Mouse (Mus musculus): ENCODE data around the gene Gng7. TPM values are rescaled to one million over a fixed set of nuclear protein-coding genes. Genes with fewer than 3 reads are reported as not detected.

Gng7 gene
- polyA plus RNA-seq, 1 experiment from 2014 or later, result 5.7 TPM

DNA sequence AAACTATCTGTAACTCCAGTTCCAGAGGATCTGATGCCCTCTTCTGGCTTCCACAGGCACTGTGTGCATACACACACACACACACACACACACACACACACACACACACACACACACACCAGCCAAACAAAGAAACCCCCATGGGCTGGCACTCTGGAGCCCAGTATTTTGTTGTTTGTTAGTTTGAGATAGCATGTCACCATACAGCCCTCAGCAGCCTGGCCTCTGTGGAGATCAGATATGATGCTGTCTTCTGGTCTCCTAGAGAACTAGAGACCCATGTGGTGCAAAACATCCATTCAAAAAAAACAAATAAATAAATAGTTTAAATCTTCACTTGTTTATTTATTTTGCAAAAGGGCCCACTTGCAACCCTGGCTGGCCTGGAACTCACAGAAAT lies 13.5 kb upstream of the Gng7 start:
- H3K4me2 ChIP-seq (ENCODE audit: low read depth, low read length), result no peak overlapping the region
- peaks cover 17% of the 10 kb centered on the region for H3K36me3 ChIP-seq (ENCODE audit: control insufficient read depth, insufficient read depth, low read length)
- H3K9ac ChIP-seq (ENCODE audit: low read length), result no peak overlapping the region
- H3K27ac ChIP-seq (ENCODE audit: low read length), result no peak overlapping the region
- peaks cover 20% of the 10 kb centered on the region for H3K27me3 ChIP-seq (ENCODE audit: control insufficient read depth, insufficient read depth, low read depth, low read length)
- H3K4me3 ChIP-seq (ENCODE audit: low read length), result no peak overlapping the region
- H3K9me3 ChIP-seq (ENCODE audit: control insufficient read depth, low read length), result no peaks in the 10 kb centered on the region
- ATAC-seq (ENCODE audit: low read depth), result no peak
- H3K4me1 ChIP-seq (replicated peaks; ENCODE audit: control insufficient read depth, insufficient read depth, low read length), result no peaks in the 10 kb centered on the region

DNA sequence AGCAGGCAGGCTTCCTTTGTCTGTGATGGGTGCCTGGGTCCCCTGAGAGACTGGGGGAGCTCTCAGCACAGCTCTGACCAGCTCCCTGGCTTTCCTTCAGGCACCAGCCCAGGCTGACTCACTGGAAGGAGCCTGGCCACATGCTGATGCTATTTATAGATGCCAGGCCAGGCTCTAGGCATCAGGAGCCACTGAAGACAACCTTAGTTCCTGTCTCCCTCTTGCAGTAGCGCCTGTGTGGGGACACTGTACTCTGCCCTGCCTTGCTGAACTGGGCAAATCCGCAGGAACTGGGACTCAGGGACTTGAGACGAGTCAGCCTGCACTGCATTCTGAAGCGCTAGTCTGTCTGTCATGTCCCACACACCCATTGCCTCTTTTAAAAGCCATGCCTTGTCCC lies 12.6 kb upstream of the Gng7 start:
- Histone ChIP-seq H3K4me1 (replicated peaks; ENCODE audit: control insufficient read depth, insufficient read depth, low read length) (no peaks in the 10 kb centered on the region), H3K9me3 (ENCODE audit: control insufficient read depth, low read length) (no peaks in the 10 kb centered on the region), H3K9ac (ENCODE audit: low read length) (no peak overlapping the region), H3K36me3 (ENCODE audit: control insufficient read depth, insufficient read depth, low read length) (peaks cover 16% of the 10 kb centered on the region), H3K4me2 (ENCODE audit: low read depth, low read length) (no peak overlapping the region), H3K27ac (ENCODE audit: low read length) (no peak overlapping the region), H3K4me3 (ENCODE audit: low read length) (no peak overlapping the region), H3K27me3 (ENCODE audit: control insufficient read depth, insufficient read depth, low read depth, low read length) (peaks cover 24% of the 10 kb centered on the region)
- 62% methylated on average over 4 of the region's 4 CpGs for WGBS
- ATAC-seq (ENCODE audit: low read depth), result no peak

DNA sequence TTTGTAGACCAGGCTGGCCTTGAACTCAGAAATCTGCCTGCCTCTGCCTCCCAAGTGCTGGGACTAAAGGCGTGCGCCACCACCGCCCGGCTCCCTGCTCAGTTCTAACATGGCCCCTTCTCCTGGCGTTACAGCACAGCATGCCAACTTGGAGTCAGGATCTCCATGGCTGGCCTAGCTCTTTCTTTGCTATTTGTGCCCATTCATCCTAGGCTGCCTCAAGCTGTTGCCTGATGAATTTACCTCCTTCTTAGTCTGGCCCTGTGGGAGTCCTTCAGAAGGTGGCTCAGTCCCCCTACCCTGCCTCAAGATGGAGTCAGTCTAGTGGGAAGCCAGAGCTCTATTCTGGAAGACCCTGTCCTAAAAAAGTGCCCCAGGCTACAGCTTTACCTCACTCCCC lies 12.1 kb upstream of the Gng7 start:
- H3K9me3 ChIP-seq (ENCODE audit: control insufficient read depth, low read length), result no peaks in the 10 kb centered on the region
- H3K27ac ChIP-seq (ENCODE audit: low read length), result no peak overlapping the region
- no peak overlapping the region for H3K4me2 ChIP-seq (ENCODE audit: low read depth, low read length)
- H3K4me1 ChIP-seq (replicated peaks; ENCODE audit: control insufficient read depth, insufficient read depth, low read length), result no peaks in the 10 kb centered on the region
- peaks cover 29% of the 10 kb centered on the region for H3K27me3 ChIP-seq (ENCODE audit: control insufficient read depth, insufficient read depth, low read depth, low read length)
- ATAC-seq (ENCODE audit: low read depth), result no peak
- WGBS, result 90% methylated on average over 5 of the region's 5 CpGs
- peaks cover 14% of the 10 kb centered on the region for H3K36me3 ChIP-seq (ENCODE audit: control insufficient read depth, insufficient read depth, low read length)
- H3K9ac ChIP-seq (ENCODE audit: low read length), result no peak overlapping the region
- no peak overlapping the region for H3K4me3 ChIP-seq (ENCODE audit: low read length)

DNA sequence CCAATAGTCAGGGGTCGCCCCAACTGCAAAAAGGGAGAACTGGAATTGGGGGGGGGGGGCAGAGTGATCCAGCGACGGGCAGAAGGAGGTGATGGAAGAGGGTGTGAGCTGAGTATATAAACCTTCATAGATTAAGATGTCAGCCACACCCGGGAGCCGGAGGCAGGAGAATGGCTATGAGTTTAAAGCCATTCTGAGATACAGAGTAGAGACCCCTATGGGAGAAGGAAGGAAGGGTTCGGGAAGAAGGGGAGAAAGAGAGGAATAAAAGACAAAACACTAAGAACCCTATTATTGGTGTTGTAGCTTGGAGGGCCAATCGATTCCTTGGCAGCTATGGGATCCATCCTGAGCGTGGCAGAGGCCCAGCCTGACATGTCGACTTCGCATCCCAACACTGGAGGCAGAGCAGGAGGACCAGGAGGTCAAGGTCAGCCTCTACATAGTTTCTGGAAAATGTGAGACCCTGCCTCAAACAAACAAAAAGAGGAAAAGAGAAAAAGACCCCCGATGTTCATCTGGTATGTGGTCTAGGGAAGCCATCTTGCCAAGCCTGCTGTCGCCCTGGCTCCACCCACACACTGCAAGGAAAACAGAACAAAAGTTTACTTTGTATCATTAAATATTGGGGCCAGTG lies 11.0 kb upstream of the Gng7 start, which contains the start of gene Diras1:
Diras1 (minus strand) TSS at position 24 of the 637 bp plus-strand sequence.
- Histone ChIP-seq H3K4me1 (replicated peaks; ENCODE audit: control insufficient read depth, insufficient read depth, low read length) (no peaks in the 10 kb centered on the region), H3K36me3 (ENCODE audit: control insufficient read depth, insufficient read depth, low read length) (peaks cover 6% of the 10 kb centered on the region), H3K27me3 (ENCODE audit: control insufficient read depth, insufficient read depth, low read depth, low read length) (peaks cover 30% of the 10 kb centered on the region), H3K4me3 (ENCODE audit: low read length) (peak within 1 kb of the TSS; percentile 25), H3K9me3 (ENCODE audit: control insufficient read depth, low read length) (no peaks in the 10 kb centered on the region), H3K4me2 (ENCODE audit: low read depth, low read length) (peak within 1 kb of the TSS; percentile 42), H3K27ac (ENCODE audit: low read length) (no peak within 1 kb of the TSS), H3K9ac (ENCODE audit: low read length) (no peak within 1 kb of the TSS)
- WGBS, result 43% methylated on average over 12 of the region's 12 CpGs
- ATAC-seq (ENCODE audit: low read depth), result no peak

DNA sequence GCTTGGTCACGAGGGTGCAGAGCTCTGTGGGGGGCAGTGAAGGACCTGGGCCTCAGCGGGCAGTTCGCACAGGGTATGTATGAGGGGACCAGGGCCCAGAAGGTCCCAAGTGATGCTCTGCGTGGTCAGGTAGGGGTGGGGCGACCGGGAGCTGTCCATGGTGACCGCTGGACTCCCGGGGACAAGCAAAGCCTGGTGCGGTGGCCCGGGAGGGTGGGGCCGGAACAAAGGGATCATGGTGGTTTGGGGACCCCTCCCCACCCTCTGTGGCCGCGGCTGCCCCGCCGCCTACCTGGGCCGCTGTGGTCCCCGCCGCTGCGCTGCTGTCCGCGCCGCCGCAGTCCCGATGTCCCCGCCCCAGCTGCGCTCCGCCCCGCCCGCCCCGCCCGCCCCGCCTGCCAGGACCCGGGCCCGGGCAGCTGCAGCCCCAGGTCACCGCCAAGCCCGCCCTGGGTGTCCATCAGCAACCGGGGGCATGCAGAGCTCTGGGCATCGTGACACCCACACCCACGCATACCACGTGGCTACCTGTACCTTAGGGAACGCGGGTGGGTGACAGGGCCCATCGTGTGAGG lies 10.4 kb upstream of the Gng7 start:
- peak; percentile 55; the same call in 1 of the 2 replicates for ATAC-seq (ENCODE audit: low read depth)
- peak overlapping the region; percentile 42 for H3K4me2 ChIP-seq (ENCODE audit: low read depth, low read length)
- no peaks in the 10 kb centered on the region for H3K9me3 ChIP-seq (ENCODE audit: control insufficient read depth, low read length)
- H3K27me3 ChIP-seq (ENCODE audit: control insufficient read depth, insufficient read depth, low read depth, low read length), result peaks cover 30% of the 10 kb centered on the region
- WGBS, result under 1% methylated on average over 32 of the region's 43 CpGs
- no peaks in the 10 kb centered on the region; the same call in 1 of the 2 replicates for H3K36me3 ChIP-seq (ENCODE audit: control insufficient read depth, insufficient read depth, low read length)
- no peaks in the 10 kb centered on the region for H3K4me1 ChIP-seq (replicated peaks; ENCODE audit: control insufficient read depth, insufficient read depth, low read length)
- peak overlapping the region; percentile 25 for H3K4me3 ChIP-seq (ENCODE audit: low read length)
- H3K9ac ChIP-seq (ENCODE audit: low read length), result no peak overlapping the region
- H3K27ac ChIP-seq (ENCODE audit: low read length), result no peak overlapping the region

DNA sequence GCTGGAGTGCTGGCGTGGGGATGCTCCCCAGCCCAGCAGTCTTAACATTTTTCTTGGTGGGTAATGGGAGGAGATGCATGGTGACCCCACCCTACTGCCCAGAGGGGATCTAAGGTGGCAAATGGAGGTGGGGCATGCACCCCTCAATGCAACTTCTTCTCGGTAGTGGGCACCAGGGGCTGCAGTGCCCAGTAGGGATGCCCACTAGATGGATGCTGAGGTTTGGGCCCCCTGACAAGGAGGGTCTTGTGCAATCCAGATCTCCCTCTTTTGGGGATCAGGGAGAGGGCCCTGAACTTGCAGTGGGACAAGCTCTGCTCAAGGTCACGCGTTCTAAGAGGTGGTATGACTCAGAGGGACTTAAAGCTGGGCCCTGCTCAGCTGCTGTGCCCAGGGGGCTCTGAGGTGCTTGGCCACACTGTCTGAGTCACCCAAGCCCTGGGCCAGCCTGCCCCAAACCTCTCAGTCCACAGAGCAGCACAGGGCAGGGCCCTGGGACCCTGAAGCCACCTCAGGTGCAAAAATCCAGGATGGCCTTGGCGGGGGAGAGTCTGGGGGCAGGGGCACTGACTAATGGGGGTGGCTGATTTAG lies 9.7 kb upstream of the Gng7 start:
- Histone ChIP-seq H3K9me3 (ENCODE audit: control insufficient read depth, low read length) (no peaks in the 10 kb centered on the region), H3K36me3 (ENCODE audit: control insufficient read depth, insufficient read depth, low read length) (no peaks in the 10 kb centered on the region), H3K9ac (ENCODE audit: low read length) (no peak overlapping the region), H3K4me2 (ENCODE audit: low read depth, low read length) (no peak overlapping the region), H3K4me1 (replicated peaks; ENCODE audit: control insufficient read depth, insufficient read depth, low read length) (no peaks in the 10 kb centered on the region), H3K27ac (ENCODE audit: low read length) (no peak overlapping the region), H3K27me3 (ENCODE audit: control insufficient read depth, insufficient read depth, low read depth, low read length) (peaks cover 30% of the 10 kb centered on the region), H3K4me3 (ENCODE audit: low read length) (no peak overlapping the region)
- WGBS, result 71% methylated on average over 5 of the region's 5 CpGs
- ATAC-seq (ENCODE audit: low read depth), result no peak

DNA sequence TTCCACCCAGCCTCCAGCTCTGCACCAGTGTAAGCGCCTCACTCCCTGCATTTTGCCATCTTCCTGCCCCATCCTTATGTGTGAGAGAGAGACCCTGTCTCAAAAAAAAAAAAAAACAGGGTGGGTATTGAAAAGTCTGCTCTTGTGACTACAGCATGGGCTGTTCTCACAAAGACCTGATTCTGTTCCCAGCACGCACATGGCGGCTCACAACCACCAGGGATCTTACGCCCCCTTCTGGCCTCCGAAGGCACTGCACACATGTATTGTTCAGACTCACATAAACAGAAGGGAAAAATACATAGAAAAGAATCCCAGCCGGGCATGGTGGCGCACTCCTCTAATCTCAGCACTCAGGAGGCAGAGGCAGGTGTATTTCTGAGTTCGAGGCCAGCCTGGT lies 8.0 kb upstream of the Gng7 start:
- H3K4me2 ChIP-seq (ENCODE audit: low read depth, low read length), result no peak overlapping the region
- no peaks in the 10 kb centered on the region for H3K9me3 ChIP-seq (ENCODE audit: control insufficient read depth, low read length)
- no peaks in the 10 kb centered on the region for H3K36me3 ChIP-seq (ENCODE audit: control insufficient read depth, insufficient read depth, low read length)
- H3K9ac ChIP-seq (ENCODE audit: low read length), result no peak overlapping the region
- no peak for ATAC-seq (ENCODE audit: low read depth)
- H3K4me1 ChIP-seq (replicated peaks; ENCODE audit: control insufficient read depth, insufficient read depth, low read length), result no peaks in the 10 kb centered on the region
- H3K4me3 ChIP-seq (ENCODE audit: low read length), result no peak overlapping the region
- 56% methylated on average over 8 of the region's 8 CpGs for WGBS
- H3K27ac ChIP-seq (ENCODE audit: low read length), result no peak overlapping the region
- H3K27me3 ChIP-seq (ENCODE audit: control insufficient read depth, insufficient read depth, low read depth, low read length), result peaks cover 30% of the 10 kb centered on the region

DNA sequence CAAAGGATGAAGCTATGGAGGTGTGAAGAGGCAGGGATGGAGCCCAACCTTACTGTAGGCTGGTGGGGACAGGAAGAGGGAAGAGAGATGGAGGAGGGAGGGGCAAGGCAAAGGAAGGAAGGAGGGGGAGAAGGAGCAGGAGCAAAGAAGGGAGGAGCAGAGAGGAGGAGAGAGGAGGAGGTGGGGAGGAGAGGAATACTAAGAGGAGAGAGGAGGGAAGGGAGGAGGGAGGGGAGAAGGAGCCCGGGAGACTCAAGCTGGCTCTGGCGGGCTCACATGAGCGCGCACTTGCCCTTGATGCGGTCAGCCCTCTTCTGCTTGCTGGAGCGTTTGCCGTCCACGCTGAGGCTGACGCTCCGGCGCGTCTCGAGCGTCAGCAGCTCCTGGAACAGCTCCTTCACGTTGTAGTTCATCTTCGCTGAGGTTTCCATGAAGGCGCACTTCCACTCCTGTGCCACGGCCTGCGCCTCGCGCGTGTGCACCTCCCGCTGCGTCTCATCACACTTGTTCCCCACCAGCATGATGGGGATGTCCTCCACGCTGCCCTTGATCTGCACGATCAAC lies 6.9 kb upstream of the Gng7 start:
- Histone ChIP-seq H3K27ac (ENCODE audit: low read length) (no peak overlapping the region), H3K27me3 (ENCODE audit: control insufficient read depth, insufficient read depth, low read depth, low read length) (peaks cover 30% of the 10 kb centered on the region), H3K4me3 (ENCODE audit: low read length) (no peak overlapping the region), H3K4me2 (ENCODE audit: low read depth, low read length) (no peak overlapping the region), H3K4me1 (replicated peaks; ENCODE audit: control insufficient read depth, insufficient read depth, low read length) (no peaks in the 10 kb centered on the region), H3K36me3 (ENCODE audit: control insufficient read depth, insufficient read depth, low read length) (no peaks in the 10 kb centered on the region), H3K9ac (ENCODE audit: low read length) (no peak overlapping the region), H3K9me3 (ENCODE audit: control insufficient read depth, low read length) (no peaks in the 10 kb centered on the region)
- no peak for ATAC-seq (ENCODE audit: low read depth)
- 12% methylated on average over 26 of the region's 26 CpGs for WGBS

DNA sequence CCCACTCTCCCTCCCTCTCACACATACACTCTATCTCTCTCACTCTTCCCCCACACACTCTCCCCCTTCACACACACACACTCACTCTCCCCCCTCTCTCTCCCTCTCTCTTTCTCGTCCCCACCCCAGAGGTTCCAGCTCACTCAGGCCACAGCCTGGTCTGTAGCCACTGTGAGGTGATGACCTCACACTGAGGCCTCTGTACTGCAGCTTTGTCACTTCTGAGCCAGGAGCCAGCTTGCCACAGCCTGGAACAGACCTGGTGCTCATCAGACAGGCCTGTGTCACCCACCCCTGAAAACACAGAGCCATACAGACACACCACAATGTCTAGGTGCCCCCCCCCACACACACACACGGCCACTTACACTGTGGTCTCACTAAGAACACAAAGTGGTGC lies 5.5 kb upstream of the Gng7 start:
- H3K4me2 ChIP-seq (ENCODE audit: low read depth, low read length), result no peak overlapping the region
- ATAC-seq (ENCODE audit: low read depth), result no peak
- no peaks in the 10 kb centered on the region for H3K36me3 ChIP-seq (ENCODE audit: control insufficient read depth, insufficient read depth, low read length)
- no peak overlapping the region for H3K27ac ChIP-seq (ENCODE audit: low read length)
- 0 out of 2 replicates have a peak, but pooled peaks cover 1% of the 10 kb centered on the region for H3K4me1 ChIP-seq (replicated peaks; ENCODE audit: control insufficient read depth, insufficient read depth, low read length)
- no peak overlapping the region for H3K9ac ChIP-seq (ENCODE audit: low read length)
- no peaks in the 10 kb centered on the region for H3K9me3 ChIP-seq (ENCODE audit: control insufficient read depth, low read length)
- WGBS, result 41% methylated on average over 2 of the region's 2 CpGs
- H3K27me3 ChIP-seq (ENCODE audit: control insufficient read depth, insufficient read depth, low read depth, low read length), result peaks cover 23% of the 10 kb centered on the region
- no peak overlapping the region for H3K4me3 ChIP-seq (ENCODE audit: low read length)

All from lung, embryonic 16.5 days (tissue).